Mouse (Mus musculus) C2C12 (cell line): ENCODE results near the gene Mettl16. TPM values are rescaled to one million over a fixed set of nuclear protein-coding genes. Genes with fewer than 3 reads are reported as not detected.

Source experiments
- H3K27me3 ChIP-seq: one replicate; pipeline ENCODE4 v1.6.1; 2011; ENCODE audit not compliant: control insufficient read depth, insufficient read depth, insufficient read length
- H3K36me3 ChIP-seq: one replicate; pipeline ENCODE4 v1.6.1; 2011; ENCODE audit not compliant: control insufficient read depth, insufficient read depth
- H3K4me3 ChIP-seq: one replicate; pipeline ENCODE4 v1.5.1; 2011; ENCODE audit warnings: mild to moderate bottlenecking, control low read depth; ENCODE audit not compliant: poor library complexity, insufficient read depth, severe bottlenecking
- H3K79me2 ChIP-seq: one replicate; pipeline ENCODE4 v1.6.1; 2011; ENCODE audit not compliant: control insufficient read depth, insufficient read depth
- H3K79me3 ChIP-seq: one replicate; pipeline ENCODE4 v1.6.1; 2011; ENCODE audit warnings: low read depth, control low read depth
- H3ac ChIP-seq: one replicate; pipeline ENCODE3; 2011; ENCODE audit warnings: low read depth; ENCODE audit not compliant: control insufficient read depth, insufficient read length
- CEBPB ChIP-seq: IDR thresholded peaks from one replicate; pipeline ENCODE4 v1.6.1; 2011; ENCODE audit warnings: low read depth, mild to moderate bottlenecking, control low read depth, moderate library complexity
- CTCF ChIP-seq: IDR thresholded peaks from one replicate; pipeline ENCODE4 v1.5.1; 2011; ENCODE audit not compliant: control insufficient read depth, insufficient read depth, insufficient read length
- FOSL1 ChIP-seq: IDR thresholded peaks from one replicate; pipeline ENCODE4 v1.8.0; 2011; ENCODE audit warnings: mild to moderate bottlenecking, low read length; ENCODE audit not compliant: poor library complexity, insufficient read depth, severe bottlenecking
- MAX ChIP-seq: IDR thresholded peaks from one replicate; pipeline ENCODE4 v1.6.1; 2011; ENCODE audit warnings: mild to moderate bottlenecking, control low read depth
- MYOD1 ChIP-seq: IDR thresholded peaks from one replicate; pipeline ENCODE4 v1.6.1; 2011; ENCODE audit warnings: low read depth; ENCODE audit not compliant: control insufficient read depth, insufficient read length
- MYOG ChIP-seq: IDR thresholded peaks from one replicate; pipeline ENCODE4 v1.6.1; 2011; ENCODE audit not compliant: control insufficient read depth, insufficient read length; ENCODE audit errors: extremely low read depth
- USF1 ChIP-seq: IDR thresholded peaks from one replicate; pipeline ENCODE4 v1.6.1; 2011; ENCODE audit warnings: low read depth, mild to moderate bottlenecking, control low read depth, moderate library complexity
- polyA plus RNA-seq: library from polyadenylated mRNA; unstranded; fragments of >200 nt; fragmentation: generic; extraction: Trizol; gene quantifications from one replicate; pipeline ENCODE4 v1.2.1, GENCODE M21; 2012; ENCODE audit warnings: missing spikeins

The Mettl16 gene
- polyA plus RNA-seq, 1 experiment, result 17.3 TPM

GRCm38 (mm10) chr11:74841366-74841765, 70.7 kb downstream of the Mettl16 start:
- Histone ChIP-seq H3K36me3 (peaks cover 21% of the 10 kb centered on the region), H3K4me3 (no peak overlapping the region), H3ac (no peak overlapping the region), H3K79me3 (peaks cover 6% of the 10 kb centered on the region), H3K79me2 (peaks cover 20% of the 10 kb centered on the region), H3K27me3 (no peaks in the 10 kb centered on the region)
- no peak for TF ChIP-seq MYOD1
- TF ChIP-seq FOSL1, result no peak
- TF ChIP-seq USF1, result no peak
- TF ChIP-seq CTCF, result no peak
- TF ChIP-seq MYOG, result no peak
- no peak for TF ChIP-seq CEBPB
- TF ChIP-seq MAX, result no peak

- peaks cover 21% of the 10 kb centered on the region for H3K36me3 ChIP-seq
- H3ac ChIP-seq, result no peak overlapping the region
- TF ChIP-seq CTCF (no peak), MAX (no peak), USF1 (no peak), MYOD1 (no peak), FOSL1 (no peak), MYOG (no peak), CEBPB (no peak)
- peaks cover 13% of the 10 kb centered on the region for H3K79me2 ChIP-seq
- no peaks in the 10 kb centered on the region for H3K27me3 ChIP-seq
- no peak overlapping the region for H3K4me3 ChIP-seq
- peaks cover 6% of the 10 kb centered on the region for H3K79me3 ChIP-seq
Observed at GRCm38 (mm10) chr11:74842045-74842444, 71.4 kb downstream of the Mettl16 start.

- Histone ChIP-seq H3K79me2 (peaks cover 12% of the 10 kb centered on the region), H3K4me3 (no peak overlapping the region), H3K27me3 (no peaks in the 10 kb centered on the region), H3ac (no peak overlapping the region), H3K79me3 (peaks cover 6% of the 10 kb centered on the region), H3K36me3 (peaks cover 21% of the 10 kb centered on the region)
- TF ChIP-seq MAX (no peak), CEBPB (no peak), FOSL1 (no peak), USF1 (no peak), CTCF (no peak), MYOD1 (no peak), MYOG (no peak)
Observed at GRCm38 (mm10) chr11:74842656-74843434, 72.2 kb downstream of the Mettl16 start.

GRCm38 (mm10) chr11:74843435-74843714, 72.7 kb downstream of the Mettl16 start:
- Histone ChIP-seq H3K36me3 (peaks cover 21% of the 10 kb centered on the region), H3K79me3 (peaks cover 6% of the 10 kb centered on the region)

GRCm38 (mm10) chr11:74843761-74844160, 73.1 kb downstream of the Mettl16 start:
- H3K36me3 ChIP-seq, result peaks cover 21% of the 10 kb centered on the region
- no peak for TF ChIP-seq MAX
- no peak for TF ChIP-seq CTCF
- no peak for TF ChIP-seq MYOD1
- TF ChIP-seq CEBPB, result no peak
- TF ChIP-seq FOSL1, result no peak
- no peak for TF ChIP-seq MYOG
- TF ChIP-seq USF1, result no peak

More at GRCm38 (mm10) chr11:74843435-74843714, 72.7 kb downstream of the Mettl16 start:
- Histone ChIP-seq H3ac (no peak overlapping the region), H3K79me2 (peaks cover 12% of the 10 kb centered on the region), H3K27me3 (no peaks in the 10 kb centered on the region), H3K4me3 (no peak overlapping the region)
- TF ChIP-seq MYOD1 (no peak), USF1 (no peak), MYOG (no peak), CTCF (no peak), FOSL1 (no peak), CEBPB (no peak), MAX (no peak)

More at GRCm38 (mm10) chr11:74843761-74844160, 73.1 kb downstream of the Mettl16 start:
- H3K79me3 ChIP-seq, result peaks cover 6% of the 10 kb centered on the region
- H3ac ChIP-seq, result no peak overlapping the region
- peaks cover 12% of the 10 kb centered on the region for H3K79me2 ChIP-seq
- H3K27me3 ChIP-seq, result no peaks in the 10 kb centered on the region
- no peak overlapping the region for H3K4me3 ChIP-seq
